Mouse (Mus musculus): ENCODE results near the gene Tcf7l2. TPM values are rescaled to one million over a fixed set of nuclear protein-coding genes. Genes with fewer than 3 reads are reported as not detected.

The Tcf7l2 gene
- polyA plus RNA-seq, 1 experiment from 2014 or later, result 41.7 TPM

DNA sequence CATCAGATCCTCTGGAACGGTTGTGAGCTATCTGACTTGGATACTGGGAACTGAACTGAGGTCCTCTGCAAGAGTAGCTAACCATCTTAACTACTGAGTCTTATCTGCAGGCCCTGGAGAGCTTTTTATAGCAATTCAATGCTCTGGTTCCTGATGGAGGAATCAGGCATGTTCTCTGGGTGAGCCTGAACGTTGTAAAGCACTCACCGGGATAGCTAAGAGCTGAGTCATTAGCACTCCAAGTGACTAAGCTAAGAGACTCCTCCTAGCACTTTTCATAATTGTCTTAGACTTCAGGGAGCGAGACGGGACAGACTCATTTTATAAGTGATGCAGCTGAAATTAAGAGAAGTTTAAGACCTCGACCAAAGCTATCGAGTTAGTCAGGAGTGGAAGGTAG lies 53.7 kb downstream of the Tcf7l2 start:
- TF ChIP-seq EP300 (optimal IDR thresholded peaks at IDR 0.05) (no peak), CTCF (IDR thresholded peaks at IDR 0.05; ENCODE audit: low read depth) (no peak)
- no peaks in the 10 kb centered on the region for H3K36me3 ChIP-seq (ENCODE audit: control insufficient read depth, insufficient read depth, low read length)

DNA sequence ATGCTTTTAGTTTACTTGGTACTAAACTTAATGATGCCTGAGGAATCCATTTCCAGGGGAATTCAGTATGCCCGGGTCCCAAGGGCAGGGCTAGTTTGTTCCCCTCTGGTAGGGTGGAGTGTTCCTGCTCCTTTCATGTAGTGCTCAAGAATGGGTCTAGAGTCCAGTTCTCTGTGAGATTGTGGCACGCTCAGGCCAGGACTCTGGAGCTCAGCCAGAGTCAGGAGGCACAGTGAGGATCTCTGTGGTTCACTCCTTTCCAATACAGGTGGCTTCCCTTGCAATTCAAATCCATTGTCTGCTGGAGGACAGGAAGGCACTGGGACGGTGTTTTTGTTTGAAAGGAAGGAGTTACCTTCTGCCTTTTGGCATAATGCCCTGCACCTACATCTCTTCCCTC lies 56.2 kb downstream of the Tcf7l2 start:
- TF ChIP-seq CTCF (IDR thresholded peaks at IDR 0.05; ENCODE audit: low read depth), result no peak
- no peak for TF ChIP-seq EP300 (optimal IDR thresholded peaks at IDR 0.05)
- no peaks in the 10 kb centered on the region for H3K27me3 ChIP-seq (ENCODE audit: control insufficient read depth, insufficient read depth, low read length)
- H3K4me1 ChIP-seq (replicated peaks; ENCODE audit: control insufficient read depth, insufficient read depth), result peaks cover 3% of the 10 kb centered on the region; the same call in 1 of the 2 replicates
- no peak overlapping the region for H3K9ac ChIP-seq (ENCODE audit: low read length)
- H3K36me3 ChIP-seq (ENCODE audit: control insufficient read depth, insufficient read depth, low read length), result no peaks in the 10 kb centered on the region
- DNase-seq (ENCODE audit: low spot score), result peak; percentile 63
- H3K27ac ChIP-seq (replicated peaks), result peak overlapping the region; percentile 25; the same call in 1 of the 2 replicates
- no peak overlapping the region for H3K4me2 ChIP-seq (replicated peaks; ENCODE audit: low read depth)
- no peaks in the 10 kb centered on the region for H3K9me3 ChIP-seq (ENCODE audit: control insufficient read depth, low read length)
- H3K4me3 ChIP-seq (ENCODE audit: low read depth, low read length), result no peak overlapping the region
- WGBS, result 45% methylated on average over 3 of the region's 3 CpGs
- peak; percentile 71 for ATAC-seq (ENCODE audit: low FRiP score, low TSS enrichment)

More for the DNA sequence above, 53.7 kb downstream of the Tcf7l2 start:
- WGBS, result 48% methylated on average over 7 of the region's 7 CpGs
- no peak overlapping the region for H3K9ac ChIP-seq (ENCODE audit: low read length)
- no peak overlapping the region for H3K27ac ChIP-seq (replicated peaks)
- no peak overlapping the region for H3K4me3 ChIP-seq (ENCODE audit: low read depth, low read length)
- peaks cover 19% of the 10 kb centered on the region for H3K4me1 ChIP-seq (replicated peaks; ENCODE audit: control insufficient read depth, insufficient read depth)
- H3K4me2 ChIP-seq (replicated peaks; ENCODE audit: low read depth), result no peak overlapping the region
- no peaks in the 10 kb centered on the region for H3K9me3 ChIP-seq (ENCODE audit: control insufficient read depth, low read length)
- ATAC-seq (ENCODE audit: low FRiP score, low TSS enrichment), result 0 out of 2 replicates have a peak, but pooled peaks have one; percentile 40
- no peak for DNase-seq (ENCODE audit: low spot score)
- no peaks in the 10 kb centered on the region for H3K27me3 ChIP-seq (ENCODE audit: control insufficient read depth, insufficient read depth, low read length)

DNA sequence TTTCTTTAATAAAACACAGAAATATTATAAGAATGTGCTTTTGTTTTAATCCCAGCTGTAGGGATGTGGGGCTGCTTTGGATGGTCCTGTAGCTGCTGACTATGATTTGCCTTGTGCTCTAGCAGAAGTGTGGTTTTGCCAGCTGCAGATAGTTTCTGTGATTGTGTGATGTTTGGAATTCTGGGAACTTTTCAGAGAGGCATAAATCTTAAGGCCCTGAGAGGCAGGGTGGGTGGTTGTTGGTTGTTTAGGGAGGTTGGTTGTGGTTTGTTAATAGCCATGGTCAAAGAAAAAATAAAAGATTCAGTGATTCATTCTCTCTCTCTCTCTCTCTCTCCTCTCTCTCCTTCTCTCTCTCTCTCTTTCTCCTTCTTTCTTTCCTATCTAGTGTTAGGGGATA lies 57.8 kb downstream of the Tcf7l2 start:
- Histone ChIP-seq H3K9me3 (ENCODE audit: control insufficient read depth, low read length) (no peaks in the 10 kb centered on the region), H3K27ac (replicated peaks) (no peak overlapping the region), H3K4me1 (replicated peaks; ENCODE audit: control insufficient read depth, insufficient read depth) (peaks cover 3% of the 10 kb centered on the region; the same call in 1 of the 2 replicates), H3K4me3 (ENCODE audit: low read depth, low read length) (no peak overlapping the region), H3K4me2 (replicated peaks; ENCODE audit: low read depth) (no peak overlapping the region), H3K9ac (ENCODE audit: low read length) (no peak overlapping the region), H3K36me3 (ENCODE audit: control insufficient read depth, insufficient read depth, low read length) (no peaks in the 10 kb centered on the region), H3K27me3 (ENCODE audit: control insufficient read depth, insufficient read depth, low read length) (no peaks in the 10 kb centered on the region)
- no peak for ATAC-seq (ENCODE audit: low FRiP score, low TSS enrichment)
- DNase-seq (ENCODE audit: low spot score), result no peak
- TF ChIP-seq EP300 (optimal IDR thresholded peaks at IDR 0.05) (no peak), CTCF (IDR thresholded peaks at IDR 0.05; ENCODE audit: low read depth) (no peak)

DNA sequence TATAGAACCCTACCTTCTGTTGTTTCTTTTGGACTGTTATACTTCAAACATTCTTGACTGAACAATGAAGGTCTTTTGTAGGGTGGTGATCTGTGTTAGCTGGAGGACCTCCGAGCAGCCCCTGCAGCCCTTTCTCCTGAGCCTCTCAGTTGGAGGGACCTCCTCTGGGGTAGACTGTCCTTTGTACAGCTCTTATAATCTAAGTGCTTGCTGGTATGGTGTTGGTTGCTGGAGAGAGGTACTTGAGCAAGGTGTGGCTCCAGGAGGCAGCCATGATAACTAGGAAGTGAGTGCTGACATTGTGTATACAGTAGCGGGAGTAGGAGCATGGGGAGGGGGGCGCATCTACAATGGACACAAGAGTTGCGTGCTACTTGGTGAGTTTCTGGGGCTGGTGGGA lies 58.4 kb downstream of the Tcf7l2 start:
- Histone ChIP-seq H3K4me1 (replicated peaks; ENCODE audit: control insufficient read depth, insufficient read depth) (0 out of 2 replicates have a peak, but pooled peaks cover 3% of the 10 kb centered on the region), H3K36me3 (ENCODE audit: control insufficient read depth, insufficient read depth, low read length) (no peaks in the 10 kb centered on the region), H3K9me3 (ENCODE audit: control insufficient read depth, low read length) (no peaks in the 10 kb centered on the region), H3K4me3 (ENCODE audit: low read depth, low read length) (no peak overlapping the region), H3K4me2 (replicated peaks; ENCODE audit: low read depth) (no peak overlapping the region), H3K9ac (ENCODE audit: low read length) (no peak overlapping the region), H3K27ac (replicated peaks) (no peak overlapping the region), H3K27me3 (ENCODE audit: control insufficient read depth, insufficient read depth, low read length) (no peaks in the 10 kb centered on the region)
- no peak; the same call in 1 of the 2 replicates for ATAC-seq (ENCODE audit: low FRiP score, low TSS enrichment)
- 85% methylated on average over 4 of the region's 4 CpGs for WGBS
- DNase-seq (ENCODE audit: low spot score), result no peak
- TF ChIP-seq CTCF (IDR thresholded peaks at IDR 0.05; ENCODE audit: low read depth), result no peak
- TF ChIP-seq EP300 (optimal IDR thresholded peaks at IDR 0.05), result no peak

DNA sequence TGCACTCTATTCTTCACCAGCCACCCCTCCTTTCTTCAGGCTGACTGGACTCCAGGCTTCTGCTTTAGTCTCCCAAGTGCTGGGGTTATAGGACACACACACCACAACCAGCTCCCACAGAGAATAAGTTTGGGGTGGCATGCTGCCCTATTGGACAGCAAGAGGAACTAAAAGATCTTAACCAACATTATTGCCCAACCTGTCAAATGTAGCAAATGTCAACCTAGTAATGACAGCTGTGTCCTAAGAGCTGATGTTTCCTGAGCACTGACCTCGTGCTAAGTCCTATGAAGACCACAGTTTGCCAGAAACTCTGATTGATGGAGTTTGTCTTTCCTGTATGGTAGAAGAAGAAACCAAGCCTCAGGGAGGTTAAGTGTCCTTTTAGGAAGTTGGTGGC lies 61.5 kb downstream of the Tcf7l2 start:
- Histone ChIP-seq H3K4me2 (replicated peaks; ENCODE audit: low read depth) (no peak overlapping the region), H3K9me3 (ENCODE audit: control insufficient read depth, low read length) (no peaks in the 10 kb centered on the region), H3K27ac (replicated peaks) (no peak overlapping the region), H3K4me1 (replicated peaks; ENCODE audit: control insufficient read depth, insufficient read depth) (0 out of 2 replicates have a peak, but pooled peaks cover 8% of the 10 kb centered on the region), H3K4me3 (ENCODE audit: low read depth, low read length) (no peak overlapping the region), H3K36me3 (ENCODE audit: control insufficient read depth, insufficient read depth, low read length) (no peaks in the 10 kb centered on the region), H3K9ac (ENCODE audit: low read length) (no peak overlapping the region), H3K27me3 (ENCODE audit: control insufficient read depth, insufficient read depth, low read length) (no peaks in the 10 kb centered on the region)
- ATAC-seq (ENCODE audit: low FRiP score, low TSS enrichment), result no peak
- WGBS, result 68% methylated on average over 1 of the region's 1 CpGs
- TF ChIP-seq EP300 (optimal IDR thresholded peaks at IDR 0.05) (no peak), CTCF (IDR thresholded peaks at IDR 0.05; ENCODE audit: low read depth) (no peak)
- no peak for DNase-seq (ENCODE audit: low spot score)

DNA sequence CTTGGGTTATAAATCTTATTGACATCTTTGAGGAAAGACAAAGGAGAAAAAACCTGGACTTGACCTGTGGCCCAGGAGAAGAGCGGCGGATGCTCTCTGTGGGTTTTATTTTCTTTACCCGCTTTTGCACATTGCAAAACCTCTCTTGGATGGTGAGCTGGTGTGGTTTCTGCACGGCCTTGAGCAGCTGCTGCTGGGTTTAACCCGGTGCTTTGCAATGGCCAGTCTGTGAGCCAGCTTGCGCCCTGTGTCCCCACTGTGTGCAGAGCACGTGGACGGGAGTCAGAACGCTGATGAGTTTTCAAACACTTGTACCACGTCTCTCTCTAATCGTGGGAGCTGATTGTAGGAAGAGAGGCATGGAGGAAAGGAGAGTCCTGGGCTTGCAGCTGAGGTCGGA lies 62.2 kb downstream of the Tcf7l2 start:
- no peak for TF ChIP-seq EP300 (optimal IDR thresholded peaks at IDR 0.05)
- no peak for TF ChIP-seq CTCF (IDR thresholded peaks at IDR 0.05; ENCODE audit: low read depth)
- no peak overlapping the region for H3K4me2 ChIP-seq (replicated peaks; ENCODE audit: low read depth)
- H3K9me3 ChIP-seq (ENCODE audit: control insufficient read depth, low read length), result no peaks in the 10 kb centered on the region
- DNase-seq (ENCODE audit: low spot score) (no peak), ATAC-seq (ENCODE audit: low FRiP score, low TSS enrichment) (no peak)
- no peaks in the 10 kb centered on the region for H3K36me3 ChIP-seq (ENCODE audit: control insufficient read depth, insufficient read depth, low read length)
- no peak overlapping the region for H3K9ac ChIP-seq (ENCODE audit: low read length)
- H3K4me3 ChIP-seq (ENCODE audit: low read depth, low read length), result no peak overlapping the region
- H3K27me3 ChIP-seq (ENCODE audit: control insufficient read depth, insufficient read depth, low read length), result no peaks in the 10 kb centered on the region
- WGBS, result 86% methylated on average over 12 of the region's 12 CpGs
- H3K27ac ChIP-seq (replicated peaks), result no peak overlapping the region
- 0 out of 2 replicates have a peak, but pooled peaks cover 8% of the 10 kb centered on the region for H3K4me1 ChIP-seq (replicated peaks; ENCODE audit: control insufficient read depth, insufficient read depth)

All from stomach, postnatal 0 days (tissue).